Mouse (Mus musculus) left cerebral cortex, postnatal 36 days (tissue): ENCODE data around the gene Bicd2. TPM values are rescaled to one million over a fixed set of nuclear protein-coding genes. Genes with fewer than 3 reads are reported as not detected.

Experiments used
- DNase-seq, 2 experiments: peaks; one replicate each; pipeline ENCODE4 v3.0.0; 2021 to 2022; ENCODE audit warnings: low spot score in 2 of 2, mixed read lengths in 1 of 2
- intact Hi-C: fragments of 180-260 bp; cut with DNase I; formaldehyde crosslinking; loops from one replicate; pipeline ENCODE4 v1.15.1; 2025
- total RNA-seq, 2 experiments: library from RNA; stranded (reverse); gene quantifications; 2 replicates each; pipeline ENCODE4 v1.2.3; 2021

Gene Bicd2
- total RNA-seq, 2 experiments from 2014 or later: 45.2 to 55.9 TPM

DNA sequence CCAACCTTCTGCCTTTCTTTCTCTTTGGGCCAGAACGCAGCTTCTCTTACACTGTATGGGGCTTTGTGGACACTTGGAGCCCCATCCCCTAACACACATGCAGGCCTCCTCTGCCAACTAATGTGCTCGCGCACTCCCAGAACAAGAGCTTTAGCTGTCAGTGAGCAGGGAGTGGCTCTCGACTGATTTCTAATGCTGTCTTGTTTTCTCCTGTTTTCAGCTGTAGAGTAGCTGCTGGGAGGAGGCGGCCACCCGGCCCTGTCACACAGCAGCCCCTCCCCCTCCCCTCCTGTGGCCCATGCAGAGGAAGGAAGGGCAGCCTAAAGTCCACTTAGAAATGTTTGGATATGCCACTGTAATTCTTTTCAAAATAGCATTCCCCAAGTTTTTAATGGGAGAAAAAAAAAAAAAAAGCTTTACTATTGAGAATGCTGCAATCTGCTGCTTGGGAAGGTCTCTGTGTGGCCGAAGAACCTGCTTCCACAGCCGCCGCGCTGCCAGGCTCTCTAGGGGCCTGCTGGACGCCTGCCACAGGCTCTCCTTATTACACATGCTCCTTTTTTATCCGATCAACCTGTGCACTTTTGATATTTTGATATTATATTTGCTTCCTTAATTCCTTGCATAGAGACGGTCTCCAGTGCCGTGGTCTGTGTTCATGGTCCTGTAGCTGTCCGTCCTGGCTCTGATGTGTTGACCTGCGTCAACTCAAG lies 43.5 kb downstream of the Bicd2 start:
- DNase-seq: no peak
- intact Hi-C loops: no loop called here

DNA sequence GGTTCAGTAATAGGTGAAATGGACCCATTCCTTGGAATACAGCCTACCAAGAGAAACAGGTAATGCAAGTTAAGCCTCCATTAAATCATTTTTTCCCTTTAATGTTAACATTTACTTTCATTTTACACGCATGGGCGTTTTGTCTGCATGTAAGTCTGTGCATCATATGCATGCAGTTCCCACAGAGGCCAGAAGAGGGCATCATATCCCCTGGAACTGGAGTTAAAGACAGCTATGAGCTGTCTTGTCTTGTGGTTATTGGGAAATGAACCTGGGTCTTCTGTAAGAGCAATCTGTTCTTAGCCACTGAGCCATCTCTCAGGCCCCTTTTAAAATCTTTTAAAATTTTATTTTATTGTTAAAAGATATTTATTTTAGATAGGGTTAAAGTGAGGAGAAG lies 50.0 kb downstream of the Bicd2 start:
- no peak for DNase-seq
- intact Hi-C loops: no loop called here

- DNase-seq: no peak
- intact Hi-C loops: no loop called here
Observed at GRCm38 (mm10) chr13:49393579-49393978, 52.2 kb downstream of the Bicd2 start.

DNA sequence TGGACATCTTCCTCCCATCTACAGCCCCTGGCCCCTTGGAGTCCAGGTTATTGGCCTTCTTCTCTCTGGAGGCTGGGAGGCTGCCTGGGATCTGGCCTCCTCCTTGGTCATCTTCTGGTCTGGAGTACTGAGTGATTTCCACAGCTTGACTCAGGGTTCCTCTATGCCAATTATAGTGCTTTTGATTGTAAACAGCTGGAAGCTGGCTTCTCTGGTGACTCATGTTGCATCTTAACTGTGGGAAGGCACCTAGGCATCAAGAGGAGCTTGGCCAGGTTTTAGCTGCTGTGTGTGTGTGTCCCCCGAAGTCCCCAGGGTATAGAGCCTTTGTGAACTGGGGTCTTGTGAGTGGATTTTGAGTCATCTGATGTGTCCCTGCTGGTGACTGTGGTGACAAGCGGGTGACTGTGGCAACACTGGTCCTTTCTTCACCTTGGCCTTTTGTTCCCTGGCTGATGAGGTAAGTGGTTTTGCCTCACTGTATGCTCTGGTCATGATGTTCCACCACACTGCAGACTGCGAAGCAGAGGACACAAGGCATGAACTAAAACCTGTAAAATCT lies 53.6 kb downstream of the Bicd2 start:
- intact Hi-C loops: no loop called here

DNA sequence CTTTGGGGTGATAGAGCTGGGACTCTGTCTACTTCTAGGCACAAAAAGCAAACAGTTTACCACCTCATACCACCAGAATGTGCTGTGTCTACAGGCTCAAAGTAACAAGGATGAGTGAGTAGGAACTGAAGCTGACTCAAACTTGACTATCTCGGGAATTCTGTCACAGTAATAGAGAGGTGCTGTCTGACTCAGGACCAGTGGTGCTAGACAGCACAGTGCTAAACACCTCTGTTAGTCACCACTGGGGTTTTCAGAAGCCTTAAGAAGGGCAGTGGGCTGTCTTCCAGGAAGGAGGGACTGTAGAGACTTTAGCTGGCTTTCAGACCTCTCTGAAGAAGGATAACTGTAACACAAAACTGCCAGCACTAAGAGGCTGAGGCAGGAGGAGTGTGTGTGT lies 55.4 kb downstream of the Bicd2 start:
- intact Hi-C loops: no loop called here
- no peak for DNase-seq

More for the DNA sequence above, 53.6 kb downstream of the Bicd2 start:
- DNase-seq: no peak

DNA sequence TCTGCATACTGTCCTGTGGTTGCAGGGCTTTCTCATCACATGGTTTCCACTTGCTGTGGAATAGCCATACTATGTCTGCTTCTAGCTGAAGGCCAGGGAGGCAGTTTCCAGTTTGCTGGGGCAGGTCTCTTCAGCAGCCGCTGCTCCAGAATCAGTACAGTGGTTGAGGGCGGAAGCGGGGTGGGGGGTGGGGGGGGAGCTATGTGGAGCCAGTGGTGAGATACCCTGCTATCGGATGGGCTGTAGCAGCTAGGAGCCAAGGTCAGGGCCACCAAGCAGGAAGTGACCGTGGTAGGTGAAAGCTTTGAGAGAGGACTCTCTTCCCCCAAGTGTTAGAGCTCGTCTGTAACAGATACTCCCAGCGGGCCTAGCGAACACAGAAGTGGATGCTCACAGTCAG lies 56.8 kb downstream of the Bicd2 start:
- intact Hi-C loops: no loop called here
- no peak for DNase-seq

GRCm38 (mm10) chr13:49400139-49400538 lies 58.8 kb downstream of the Bicd2 start:
- intact Hi-C loops: no loop called here
- DNase-seq: peak in 1 of 2 experiments; percentile 37

DNA sequence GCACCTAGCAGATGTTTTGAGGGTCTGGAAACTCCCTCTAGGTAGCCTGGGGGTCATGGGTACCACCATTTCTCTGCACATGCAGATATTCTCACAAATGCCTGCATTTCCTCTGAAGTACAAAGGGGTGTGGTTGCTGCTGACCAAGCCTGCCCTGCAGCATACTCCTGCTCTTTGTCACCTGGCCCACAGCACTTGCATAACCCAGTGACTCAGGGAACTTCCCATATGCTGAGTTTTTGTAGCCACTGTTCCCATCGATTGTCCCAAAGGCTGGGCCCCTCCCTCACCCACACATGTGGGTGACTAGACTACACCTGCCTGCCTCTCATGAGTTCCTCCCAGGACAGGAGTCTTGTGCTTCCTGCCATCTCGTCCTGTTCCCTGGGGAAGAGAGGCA lies 61.2 kb downstream of the Bicd2 start:
- no peak for DNase-seq
- intact Hi-C loops: no loop called here

GRCm38 (mm10) chr13:49407795-49408194 lies 66.4 kb downstream of the Bicd2 start:
- intact Hi-C loops: no loop called here

DNA sequence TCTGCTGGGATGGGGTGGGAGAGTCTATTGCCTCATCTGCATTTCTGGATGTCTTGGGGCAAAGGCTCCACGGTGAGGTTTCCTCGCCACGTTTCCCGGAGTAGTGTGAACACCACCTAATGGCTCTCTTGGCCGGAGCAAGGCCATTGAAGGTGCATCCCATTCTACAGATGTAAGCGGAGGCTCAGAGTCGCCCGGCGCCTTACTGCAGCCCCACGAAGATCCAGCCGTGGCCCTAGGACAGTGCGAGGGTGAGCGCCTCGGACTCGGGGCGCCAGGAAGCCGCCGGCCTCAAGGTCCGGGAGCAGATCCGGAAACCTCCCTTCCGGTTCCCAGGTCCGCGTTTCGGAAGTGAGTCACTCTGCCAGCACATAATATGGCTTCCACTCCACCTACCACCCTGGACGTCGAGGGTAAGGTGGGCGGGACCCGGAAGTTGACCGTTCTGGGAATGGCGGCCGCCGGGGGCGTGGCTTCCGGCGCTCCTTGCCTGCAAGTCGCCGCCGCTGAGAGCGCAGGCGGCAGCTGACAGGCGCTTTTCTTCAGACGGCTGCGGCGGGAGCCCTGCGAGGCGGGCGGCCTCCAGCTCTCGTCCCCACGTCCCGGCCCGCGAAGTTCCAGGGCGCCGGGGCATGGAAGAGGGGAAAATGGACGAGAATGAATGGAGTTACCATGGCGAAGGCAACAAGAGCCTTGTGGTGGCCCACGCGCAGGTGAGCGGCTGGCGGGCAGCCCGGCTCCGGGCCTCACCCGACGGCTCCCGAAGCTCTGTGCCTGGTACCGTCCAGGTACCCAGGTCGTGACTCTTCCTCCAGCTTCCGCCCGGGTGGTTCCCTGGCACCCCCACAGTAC lies 79.6 kb downstream of the Bicd2 start, which contains the start of gene Ippk:
Gene Ippk (plus strand): TSS at position 496 of the 852 bp plus-strand sequence.
- intact Hi-C loops: loop anchor here (5.0 kb wide), 1 partner anchor 79 kb away; the partner anchor contains the start of gene Bicd2

More at GRCm38 (mm10) chr13:49407795-49408194, 66.4 kb downstream of the Bicd2 start:
- no peak for DNase-seq

DNA sequence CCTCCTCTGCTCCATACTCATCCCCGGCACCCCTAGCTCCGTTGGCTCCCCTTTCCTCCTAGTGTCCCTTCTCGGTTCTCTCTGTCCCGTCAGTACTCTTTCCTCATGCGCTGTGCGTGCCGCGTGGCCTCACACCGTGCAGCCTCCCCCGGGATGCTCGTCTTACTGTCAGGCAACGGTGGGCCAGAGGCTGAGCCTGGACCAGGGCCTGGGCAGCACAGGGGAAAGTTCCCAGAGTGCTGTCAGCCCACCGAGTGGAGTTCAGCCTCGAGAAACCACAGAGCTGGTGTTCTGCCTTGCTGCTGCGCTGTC lies 80.2 kb downstream of the Bicd2 start:
- no peak for DNase-seq
- intact Hi-C loops: loop anchor here (5.0 kb wide), 1 partner anchor 79 kb away; the partner anchor contains the start of gene Bicd2

More for the DNA sequence above, 79.6 kb downstream of the Bicd2 start, which contains the start of gene Ippk:
- peak; percentile 98 to 99 for DNase-seq

GRCm38 (mm10) chr13:49421959-49422358 lies 80.6 kb downstream of the Bicd2 start:
- intact Hi-C loops: loop anchor here (5.0 kb wide), 1 partner anchor 80 kb away; the partner anchor contains the start of gene Bicd2
- no peak for DNase-seq

GRCm38 (mm10) chr13:49426736-49427135 lies 85.4 kb downstream of the Bicd2 start:
- intact Hi-C loops: no loop called here

DNA sequence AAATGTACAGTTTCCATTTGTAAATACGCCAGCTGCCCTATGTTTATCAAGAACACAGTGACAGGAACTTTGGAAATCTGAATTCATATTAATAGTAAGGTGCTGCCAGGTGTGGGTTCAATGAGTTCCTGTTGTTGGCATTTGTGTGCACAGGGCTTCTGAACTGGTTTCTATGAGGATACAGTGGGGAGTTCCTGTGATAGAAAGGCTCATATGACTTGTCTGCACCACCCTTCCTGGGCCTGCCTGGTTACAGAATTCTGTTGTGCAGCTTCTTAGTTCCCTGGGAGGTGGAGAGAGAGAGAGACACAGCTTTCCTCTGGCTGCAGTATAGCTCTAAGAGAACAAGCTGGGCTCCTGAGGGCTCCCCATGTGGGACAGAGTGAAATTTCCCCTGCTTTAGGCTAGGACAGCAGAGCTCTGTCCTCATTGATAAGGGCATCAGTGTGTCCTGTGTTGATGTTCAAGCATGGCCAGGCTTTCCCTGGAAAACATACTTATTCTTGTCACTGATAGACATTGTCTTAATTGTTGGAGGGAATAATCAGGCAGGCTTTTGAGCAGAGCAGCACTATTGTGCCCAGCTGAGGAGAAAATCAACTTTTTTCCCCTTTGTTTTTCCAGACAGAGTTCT lies 86.8 kb downstream of the Bicd2 start:
- intact Hi-C loops: no loop called here
- DNase-seq: no peak

More at GRCm38 (mm10) chr13:49426736-49427135, 85.4 kb downstream of the Bicd2 start:
- no peak for DNase-seq

DNA sequence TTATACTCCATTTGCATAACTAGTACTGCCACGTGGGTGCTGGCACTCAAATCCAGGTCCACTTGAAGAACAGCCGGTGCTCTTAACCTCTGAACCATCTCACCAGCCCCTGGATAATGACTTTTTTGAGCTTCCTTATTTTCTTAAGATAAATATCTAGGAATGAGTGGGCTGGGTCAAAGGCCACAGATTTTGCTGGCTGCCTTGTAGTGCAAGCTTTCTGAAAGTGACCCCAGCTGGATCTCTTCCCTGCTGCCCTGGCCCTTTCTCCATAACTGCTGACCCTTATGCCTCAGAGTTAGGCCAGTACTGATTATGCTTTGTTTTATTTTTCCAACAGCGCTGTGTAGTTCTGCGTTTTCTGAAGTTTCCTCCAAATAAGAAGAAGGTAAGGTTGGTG lies 89.1 kb downstream of the Bicd2 start:
- intact Hi-C loops: no loop called here
- no peak for DNase-seq

- intact Hi-C loops: no loop called here
- no peak for DNase-seq
Observed at GRCm38 (mm10) chr13:49433268-49434029, 92.1 kb downstream of the Bicd2 start.

DNA sequence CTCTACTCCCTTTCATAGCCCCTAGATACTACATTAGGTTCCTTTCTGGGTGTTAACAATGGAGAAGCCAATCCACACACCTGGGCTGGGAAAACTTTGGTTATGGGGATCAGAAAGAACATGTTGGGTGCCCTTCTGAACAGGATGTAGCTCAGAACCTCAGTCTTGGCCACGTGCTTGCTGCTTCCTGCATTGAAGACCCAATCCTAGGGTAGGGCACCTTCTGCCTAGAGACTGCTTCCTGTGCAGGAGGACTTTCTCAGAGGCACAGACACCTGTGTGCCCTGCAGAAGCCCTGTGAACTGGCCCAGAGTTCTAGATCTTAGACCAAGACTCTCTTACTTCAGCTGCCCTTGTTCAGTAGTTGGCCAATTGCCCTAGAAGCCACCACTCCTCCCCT lies 94.4 kb downstream of the Bicd2 start:
- no peak for DNase-seq
- intact Hi-C loops: no loop called here

DNA sequence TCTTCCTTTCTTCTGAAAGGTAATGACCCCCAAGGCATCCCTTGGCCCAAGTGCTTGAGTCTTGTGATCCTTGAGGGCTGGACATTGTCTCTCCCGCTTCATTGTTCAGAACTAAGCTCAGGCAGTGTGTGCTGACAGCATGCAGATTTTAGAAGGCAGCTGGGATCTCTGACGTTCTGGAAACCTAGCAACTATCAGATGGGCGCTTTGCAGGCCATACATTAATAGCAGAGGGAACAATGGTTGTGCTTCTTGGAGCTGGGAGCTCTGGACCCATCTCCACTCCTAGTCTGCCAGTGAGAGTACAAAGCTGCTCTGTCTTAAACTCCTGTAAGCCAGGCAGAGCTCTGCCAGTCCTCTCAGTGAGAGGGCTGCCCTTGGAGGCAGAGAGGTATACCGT lies 94.8 kb downstream of the Bicd2 start:
- intact Hi-C loops: no loop called here
- no peak for DNase-seq
